Mouse (Mus musculus) T-helper 17 cell (primary cell): Measurements from ENCODE around the gene Apobr.

ENCODE experiments used
- in situ Hi-C, 2 experiments: fragments of 300-600 bp; cut with MboI, MseI; formaldehyde crosslinking; loops; 1 replicate in 1 of 2; 2 replicates in 1 of 2; pipeline ENCODE4 v1.15.1; 2025; ENCODE audit warnings: high pct_unique_total_duplicates in 2 of 2

Apobr gene

DNA sequence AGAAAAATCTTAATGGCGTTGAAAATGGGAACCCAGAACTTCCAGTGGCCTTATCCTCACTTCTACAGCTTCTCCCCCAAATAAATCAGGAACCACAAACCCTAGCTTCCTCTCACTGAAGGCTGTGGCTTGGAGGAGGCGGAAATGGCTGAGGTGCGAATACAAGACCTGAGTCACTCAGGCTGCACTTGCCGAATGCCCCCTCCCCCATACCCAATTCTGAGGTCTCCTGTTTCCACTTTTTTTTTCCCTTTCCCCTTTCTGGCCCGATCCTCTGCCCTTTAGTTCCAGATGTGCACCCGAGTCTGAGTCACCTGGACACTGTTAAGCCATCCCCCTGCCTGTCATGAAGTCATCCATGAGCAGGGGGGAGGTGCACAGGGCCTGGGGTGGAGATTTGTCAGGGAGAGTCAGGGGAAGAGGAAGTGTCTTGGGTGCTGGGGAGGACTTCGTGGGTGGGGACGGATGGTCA, at the start of gene Apobr:
Gene Apobr (plus strand): TSS at position 437 of the 472 bp plus-strand sequence.
- in situ Hi-C loops, result loop anchor here in 1 of 2 experiments (10.0 kb wide), 1 partner anchor 1940 kb away; the partner anchor contains the start of gene Bag3

DNA sequence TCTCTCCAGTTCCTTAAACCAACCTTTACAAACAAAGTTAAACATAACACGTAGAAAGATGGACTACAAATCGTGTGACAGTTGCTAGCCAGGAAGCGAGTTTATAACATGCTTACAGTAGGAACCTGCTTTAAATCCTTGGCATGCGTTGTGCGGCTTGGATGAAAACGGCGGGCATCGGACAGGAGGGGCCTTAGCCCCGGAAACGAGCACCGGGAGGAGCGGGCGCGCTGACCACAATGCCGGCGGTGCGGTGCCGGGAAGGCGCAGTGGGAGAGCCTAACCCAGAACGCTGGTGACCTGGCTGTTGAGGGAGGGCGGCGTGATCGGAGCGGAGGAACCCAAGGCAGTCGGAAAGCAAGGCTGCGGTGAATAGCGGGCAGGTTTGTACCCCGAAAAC, 49.0 kb upstream of the Apobr start:
- in situ Hi-C loops, result no loop called here

DNA sequence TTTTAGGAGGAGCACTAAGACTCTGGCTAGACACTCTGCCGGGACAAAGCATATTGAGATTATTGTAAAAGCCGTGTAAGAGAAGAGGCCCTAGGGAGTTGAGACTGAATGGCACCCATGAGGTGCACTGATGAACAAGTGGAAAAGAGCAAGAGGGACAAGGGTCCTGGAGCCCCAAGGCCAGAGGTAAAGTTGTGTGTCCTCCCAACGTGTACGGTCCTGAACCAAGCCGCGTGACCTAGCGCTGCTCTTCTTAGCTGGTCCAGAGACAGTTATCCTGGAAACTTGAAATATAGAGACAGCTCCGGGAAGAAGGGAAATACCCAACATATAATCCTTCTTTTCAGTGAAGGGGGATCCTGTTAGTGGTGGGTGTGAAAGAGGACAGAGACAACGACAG, 48.3 kb upstream of the Apobr start:
- in situ Hi-C loops, result no loop called here

DNA sequence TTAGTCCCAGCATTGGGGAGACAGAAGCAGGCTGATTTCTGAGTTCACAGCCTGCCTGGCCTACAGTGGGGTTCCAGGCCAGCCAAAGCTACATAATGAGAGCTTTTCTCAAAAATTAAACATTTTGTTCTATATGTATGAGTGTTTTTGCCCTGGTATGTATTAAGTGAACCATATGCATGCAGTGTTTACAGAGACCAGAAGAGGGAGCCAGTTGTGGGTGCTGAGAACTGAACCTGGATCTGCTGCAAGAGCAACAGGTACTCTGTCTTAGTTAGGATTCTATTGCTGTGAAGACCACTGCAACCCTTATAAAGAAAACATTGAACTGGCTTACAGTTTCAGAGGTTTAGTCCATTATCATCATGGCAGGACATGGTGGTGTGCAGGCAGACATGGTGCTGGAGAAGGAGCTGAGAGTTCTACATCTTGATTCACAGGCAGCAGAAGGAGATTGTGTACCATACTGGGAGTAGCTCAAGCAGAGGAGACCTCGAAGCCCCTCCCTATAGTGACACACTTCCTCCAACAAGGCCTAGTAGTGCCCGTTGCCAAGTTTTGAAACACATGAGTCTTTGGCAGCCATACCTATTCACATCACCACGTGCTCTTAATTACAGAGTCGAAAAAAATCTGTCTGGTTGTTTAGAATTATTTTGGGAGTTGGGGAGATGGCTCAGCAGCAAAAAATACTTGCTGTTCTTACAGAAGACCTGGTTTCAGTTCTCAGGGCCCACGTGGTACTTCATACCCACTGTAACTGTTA, 46.7 kb upstream of the Apobr start:
- in situ Hi-C loops, result no loop called here

DNA sequence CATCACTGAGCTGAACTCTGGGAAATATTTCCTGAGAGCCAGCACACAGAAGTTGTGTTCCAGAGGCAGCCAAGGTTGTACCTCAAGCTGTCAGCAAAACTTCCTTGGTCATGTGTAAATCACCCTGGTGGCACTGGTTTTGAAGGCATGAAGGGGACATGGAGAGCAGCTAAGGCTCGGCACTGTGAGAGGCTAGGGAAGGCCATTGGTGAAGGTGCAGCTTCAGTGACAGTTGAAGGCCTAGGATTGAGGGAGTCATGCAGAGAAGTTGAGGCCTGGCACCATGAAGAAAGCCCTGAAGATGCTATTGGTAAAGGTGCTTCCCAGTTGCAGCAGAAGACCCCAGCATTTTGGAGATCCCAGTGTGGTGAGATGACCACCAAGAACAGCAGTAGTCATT, 43.1 kb upstream of the Apobr start:
- in situ Hi-C loops, result no loop called here

DNA sequence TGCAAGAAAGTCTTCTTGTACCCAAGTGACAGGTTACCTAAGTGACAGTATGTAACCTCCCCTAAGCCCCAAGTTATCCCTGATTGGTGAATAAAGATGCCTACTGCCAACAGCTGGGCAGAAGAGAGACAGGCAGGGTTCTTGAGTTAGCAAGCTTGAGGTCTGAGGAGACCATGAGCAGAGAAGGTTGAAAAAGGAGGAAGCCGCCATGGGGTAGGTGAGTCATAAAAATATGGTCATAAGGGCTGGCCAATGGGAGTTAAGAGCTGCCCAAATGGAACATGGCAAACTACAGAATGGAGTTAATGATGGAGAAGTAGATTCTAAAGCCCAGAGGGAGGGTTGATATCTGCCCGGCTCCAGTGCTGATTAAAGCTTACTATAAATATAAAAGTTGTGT, 39.1 kb upstream of the Apobr start:
- in situ Hi-C loops, result loop anchor here in 1 of 2 experiments (5.0 kb wide), 1 partner anchor 53 kb away; no protein-coding TSS in a partner anchor

DNA sequence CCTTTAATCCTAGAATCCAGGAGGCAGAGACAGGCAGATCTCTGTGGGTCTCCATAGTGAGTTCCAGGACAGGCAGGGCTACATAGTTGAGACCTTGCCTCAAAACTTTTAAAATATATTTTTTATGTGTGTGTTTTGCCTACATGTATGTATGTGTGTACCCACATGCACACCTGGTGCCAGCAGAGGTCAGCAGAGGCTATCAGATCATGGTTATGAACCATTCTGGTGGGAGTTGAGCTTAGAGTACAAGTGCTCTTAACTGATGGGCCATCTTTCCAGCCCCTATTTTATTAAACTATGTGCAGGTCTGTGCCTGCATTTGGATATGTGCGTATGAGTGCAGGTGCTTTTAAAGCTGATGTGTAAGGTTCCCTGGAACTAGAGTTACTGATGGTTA, 29.9 kb upstream of the Apobr start:
- in situ Hi-C loops, result loop anchor here in 1 of 2 experiments (5.0 to 25.0 kb wide), 2 partner anchors 778 to 983 kb away; no protein-coding TSS in a partner anchor

DNA sequence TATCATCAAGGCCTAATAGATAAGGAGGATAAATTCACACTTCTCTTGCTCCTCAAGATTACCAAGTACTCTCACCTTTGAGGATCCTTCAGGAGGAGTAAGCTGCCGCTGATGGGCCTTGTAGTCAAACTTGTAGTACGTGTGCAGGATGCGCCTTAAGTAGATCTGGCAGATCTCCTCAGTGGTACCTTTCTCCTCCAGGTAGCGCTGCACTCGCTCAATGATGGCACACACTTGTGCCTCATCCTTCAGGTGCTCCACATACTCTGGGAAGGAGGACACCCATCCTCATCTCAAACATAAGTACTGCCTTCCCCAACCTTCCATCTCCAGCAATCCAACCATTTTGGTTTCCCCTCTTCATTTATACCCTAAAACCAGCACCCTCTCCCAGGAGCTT, 28.1 kb upstream of the Apobr start:
- in situ Hi-C loops, result loop anchor here in 1 of 2 experiments (5.0 to 25.0 kb wide), 2 partner anchors 776 to 981 kb away; no protein-coding TSS in a partner anchor

DNA sequence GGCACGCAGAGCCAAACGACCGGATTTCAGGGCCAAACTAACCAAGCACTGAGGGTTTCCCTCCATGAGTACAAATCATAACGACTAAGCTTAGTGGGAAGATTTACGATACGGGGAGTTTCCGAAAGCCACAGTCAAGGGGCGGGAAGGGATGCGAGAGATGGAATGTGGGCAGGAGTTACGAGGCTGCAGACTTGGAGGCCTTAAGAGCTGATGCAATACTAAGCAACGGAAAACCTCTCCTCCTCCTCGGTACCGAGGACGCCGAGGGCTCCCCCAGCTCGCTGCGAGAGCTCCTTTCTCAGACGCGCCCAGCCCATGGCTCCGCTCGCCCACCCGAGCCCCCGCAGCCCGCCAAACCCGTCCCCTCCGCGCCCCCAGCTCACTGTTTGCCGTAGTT, 19.0 kb upstream of the Apobr start:
- in situ Hi-C loops, result loop anchor here in 1 of 2 experiments (25.0 kb wide), 1 partner anchor 972 kb away; no protein-coding TSS in a partner anchor

DNA sequence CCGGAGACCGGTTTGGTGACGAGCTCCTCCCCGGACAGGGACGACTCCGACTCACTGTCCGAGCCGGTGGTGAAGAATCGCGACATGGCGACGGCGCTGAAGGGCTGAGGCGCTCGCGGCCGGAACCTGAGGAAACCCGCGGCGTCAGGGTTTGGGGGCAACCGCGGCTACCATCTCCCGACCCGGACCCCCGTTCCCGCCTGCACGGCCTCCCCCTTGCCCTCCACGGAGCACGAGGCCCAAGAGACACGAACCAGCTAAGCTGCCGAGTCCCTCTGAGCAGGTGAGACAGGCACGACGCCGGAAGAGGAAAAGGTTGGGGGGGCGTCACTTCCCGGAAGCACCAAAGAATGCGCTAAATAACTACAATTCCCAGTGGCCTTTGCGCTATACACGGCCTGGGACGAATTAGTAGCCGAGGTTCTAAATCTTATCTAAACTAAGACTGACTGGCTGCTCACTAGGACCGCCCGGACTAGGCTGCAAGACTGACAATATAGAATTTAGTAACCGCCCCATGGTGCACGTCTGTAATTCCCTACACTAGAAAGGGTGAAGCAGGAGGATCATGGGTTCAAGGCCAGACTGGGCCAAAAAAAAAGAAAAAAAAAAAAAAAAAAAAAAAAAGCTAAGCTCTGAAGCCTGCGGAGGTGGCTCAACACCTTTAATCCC, 18.5 kb upstream of the Apobr start, which contains the start of gene Eif3c:
Gene Eif3c (minus strand): TSS at position 318 of the 672 bp plus-strand sequence.
- in situ Hi-C loops, result loop anchor here in 1 of 2 experiments (25.0 kb wide), 1 partner anchor 971 kb away; no protein-coding TSS in a partner anchor

DNA sequence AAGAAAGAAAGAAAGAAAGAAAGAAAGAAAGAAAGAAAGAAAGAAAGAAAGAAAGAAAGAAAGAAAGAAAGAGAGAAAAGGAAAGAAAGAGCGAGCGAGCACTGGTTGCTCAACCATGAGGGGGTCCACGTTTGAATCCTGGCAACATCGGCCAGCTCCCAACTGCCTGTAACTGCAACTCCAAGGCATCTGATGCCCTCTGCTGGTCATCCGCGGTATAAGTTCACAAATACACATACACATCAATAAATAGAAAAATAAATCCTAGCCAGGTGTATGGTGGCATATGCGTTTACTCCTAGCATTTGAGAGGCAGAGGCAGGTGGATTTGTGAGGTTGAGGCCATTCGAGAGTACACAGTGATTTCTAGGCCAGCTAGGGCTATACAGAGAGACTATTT, 7.8 kb upstream of the Apobr start:
- in situ Hi-C loops, result loop anchor here (5.0 to 10.0 kb wide), 2 partner anchors 58 to 60 kb away; partner anchors contain the start of gene Nupr1 (in 1 of the 2)

DNA sequence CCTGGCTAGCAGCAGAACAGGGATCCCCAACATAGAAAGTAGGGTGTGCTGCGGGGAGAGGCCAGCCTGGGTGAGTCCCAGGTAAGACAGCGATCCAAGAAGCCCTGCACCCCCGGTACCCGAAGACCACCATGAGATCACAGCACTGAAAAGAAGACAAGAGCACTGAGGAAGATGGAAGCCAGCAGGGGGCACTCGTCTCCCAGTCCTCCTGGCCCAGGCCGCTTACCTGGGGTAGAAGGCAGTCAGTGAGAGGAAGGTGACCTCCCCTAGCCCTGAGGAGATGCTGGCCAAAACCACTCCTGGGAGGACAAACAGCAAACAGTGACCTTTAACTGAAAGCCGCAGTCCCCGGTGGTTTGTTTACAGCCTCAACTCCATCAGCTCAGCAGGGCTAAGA, 5.6 kb upstream of the Apobr start:
- in situ Hi-C loops, result loop anchor here (5.0 to 10.0 kb wide), 2 partner anchors 56 to 58 kb away; partner anchors contain the start of gene Nupr1 (in 1 of the 2)

DNA sequence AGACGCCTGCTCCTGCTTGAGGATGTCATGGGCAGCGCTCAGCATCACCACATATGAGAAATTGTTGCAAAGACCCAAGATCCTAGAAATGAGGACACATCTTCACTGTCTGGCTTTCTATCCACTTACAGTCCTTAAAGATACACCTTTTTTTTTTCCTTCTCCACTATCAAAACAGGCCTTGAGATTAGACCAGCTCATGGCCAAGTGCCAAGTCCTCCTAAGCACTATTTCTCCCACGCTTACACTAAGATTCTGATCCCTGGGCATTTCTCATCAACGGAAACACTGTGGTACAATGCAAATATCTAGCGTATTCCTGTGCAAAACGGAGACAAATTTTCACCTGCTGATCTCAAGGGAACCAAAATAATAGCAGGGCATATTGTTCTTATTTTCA, 3.1 kb upstream of the Apobr start:
- in situ Hi-C loops, result loop anchor here in 1 of 2 experiments (10.0 kb wide), 1 partner anchor 1943 kb away; the partner anchor contains the start of gene Bag3

DNA sequence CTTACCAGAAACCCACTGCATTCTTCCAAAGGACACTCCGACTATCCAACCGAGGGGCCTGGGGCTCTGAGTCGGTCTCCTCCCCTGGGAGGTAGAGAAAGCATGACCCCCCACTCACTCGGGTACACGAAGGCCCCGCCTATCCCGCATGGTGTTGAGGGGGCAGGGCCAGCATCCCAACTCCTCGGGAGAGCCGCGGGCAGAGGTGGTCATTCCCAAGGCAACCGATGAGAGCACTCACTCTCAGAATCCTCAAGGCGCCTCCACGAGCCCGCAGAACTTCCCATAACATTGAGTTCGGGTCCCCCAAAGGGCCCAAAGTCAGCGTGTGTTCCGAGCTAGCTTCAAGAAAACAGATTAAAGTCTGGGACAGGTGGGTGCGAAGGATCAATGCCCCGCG, 2.0 kb upstream of the Apobr start:
- in situ Hi-C loops, result loop anchor here in 1 of 2 experiments (10.0 kb wide), 1 partner anchor 1942 kb away; the partner anchor contains the start of gene Bag3

DNA sequence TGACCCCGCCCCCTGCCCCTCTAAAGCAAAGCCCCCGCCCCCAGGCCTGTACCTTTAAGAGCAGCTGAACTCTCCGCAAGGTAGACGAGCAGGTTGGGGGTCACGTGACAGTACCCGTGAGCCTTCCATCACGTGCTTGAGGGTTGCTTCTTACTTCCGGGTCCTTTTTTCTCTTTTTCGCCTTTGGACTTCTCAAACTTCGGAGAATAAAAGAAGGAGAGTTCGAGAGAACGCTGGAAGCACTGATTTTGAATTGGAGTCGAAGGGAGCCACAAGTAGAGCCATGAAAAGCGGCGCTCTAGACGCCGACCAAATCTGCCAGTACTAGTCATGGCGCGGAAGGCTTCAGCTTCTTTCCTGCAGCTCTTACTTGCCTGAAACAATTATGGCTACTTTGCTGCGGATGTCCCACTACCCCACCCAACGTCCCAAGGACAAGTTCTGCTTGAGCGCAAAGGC, 1.5 kb upstream of the Apobr start:
- in situ Hi-C loops, result loop anchor here in 1 of 2 experiments (10.0 kb wide), 1 partner anchor 1942 kb away; the partner anchor contains the start of gene Bag3

DNA sequence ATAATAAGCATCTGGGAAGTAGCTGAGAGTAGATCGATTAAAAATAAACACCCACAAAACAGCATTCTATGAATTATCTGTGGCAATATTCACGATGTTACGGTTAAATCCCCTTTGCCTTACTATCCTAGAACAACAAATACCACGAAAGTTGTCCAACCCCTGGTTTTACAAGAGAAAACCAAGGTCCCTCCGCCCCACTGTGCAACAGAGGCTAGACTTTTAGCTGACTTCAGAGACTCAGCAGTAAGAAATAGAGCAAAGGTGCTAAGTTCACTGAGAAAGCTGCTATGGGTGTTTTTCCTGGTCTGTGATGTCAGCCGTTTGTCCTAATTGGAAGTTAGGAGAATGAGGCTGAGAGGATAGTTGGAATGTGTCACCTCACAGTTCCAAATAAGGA, 981 bp upstream of the Apobr start:
- in situ Hi-C loops, result loop anchor here in 1 of 2 experiments (10.0 kb wide), 1 partner anchor 1941 kb away; the partner anchor contains the start of gene Bag3

DNA sequence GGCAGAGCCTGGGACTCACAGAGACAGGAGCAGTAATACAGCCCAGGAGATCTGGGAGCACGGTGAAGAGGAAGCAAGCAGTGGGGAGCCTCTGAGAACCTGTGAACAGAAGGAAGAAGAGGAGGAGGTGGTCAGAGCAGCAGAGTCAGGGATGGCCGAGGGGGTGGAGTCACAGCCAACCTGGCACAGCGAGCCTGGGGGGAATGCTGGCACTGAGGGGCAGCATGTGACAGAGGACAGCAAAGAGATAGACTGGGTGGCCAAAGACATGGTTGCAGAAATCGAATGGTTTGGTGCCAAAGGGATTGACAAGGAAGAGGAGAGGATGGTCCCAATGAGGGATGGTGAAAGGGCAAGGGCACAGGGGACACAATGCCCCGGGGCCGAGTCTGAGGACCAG, 975 bp downstream of the Apobr start, which contains the start of gene Cln3:
Gene Cln3 (minus strand): TSS at position 101 of the 400 bp plus-strand sequence.
- in situ Hi-C loops, result loop anchor here in 1 of 2 experiments (10.0 kb wide), 1 partner anchor 1939 kb away; the partner anchor contains the start of gene Bag3

DNA sequence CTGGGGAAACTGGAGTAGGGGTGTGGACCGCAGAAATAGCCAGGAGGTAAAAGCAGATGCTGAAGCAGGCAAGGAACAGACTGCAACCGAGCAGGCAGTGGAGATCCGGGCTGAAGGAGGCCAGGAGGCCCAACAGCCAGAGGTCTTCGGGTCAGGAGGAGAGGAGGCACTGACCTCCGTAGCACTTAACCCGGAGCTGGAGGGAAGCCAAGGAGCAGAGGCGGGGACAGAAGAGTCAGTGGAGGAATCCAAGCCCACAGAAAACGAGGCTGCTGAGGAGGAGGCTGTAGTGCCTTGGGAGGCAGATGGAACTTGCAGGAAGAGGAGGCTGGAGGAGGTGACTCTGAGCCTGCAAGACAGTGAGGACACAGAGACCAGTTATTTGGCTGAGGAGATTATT, 2.1 kb downstream of the Apobr start:
- in situ Hi-C loops, result loop anchor here in 1 of 2 experiments (10.0 kb wide), 1 partner anchor 1938 kb away; the partner anchor contains the start of gene Bag3

DNA sequence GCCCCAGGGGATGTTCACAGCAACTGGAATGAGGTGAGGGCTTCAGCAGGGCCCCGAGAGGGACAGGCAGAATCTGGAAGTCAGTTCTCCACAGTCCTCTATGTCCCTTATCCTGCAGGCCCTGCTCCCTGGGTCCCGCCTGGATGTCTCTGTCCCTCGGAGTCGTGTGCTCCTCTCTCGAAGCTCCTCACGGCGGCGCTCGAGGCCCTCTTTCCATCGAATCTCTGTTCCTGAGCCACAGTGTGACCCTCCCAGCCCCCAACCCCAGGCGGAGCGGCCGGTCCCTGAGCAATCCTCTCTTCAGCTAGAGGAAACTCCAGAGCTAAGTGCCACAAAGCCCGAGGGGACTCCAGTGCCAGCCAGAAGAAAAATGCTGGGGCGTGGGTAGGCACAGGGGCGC, 3.0 kb downstream of the Apobr start:
- in situ Hi-C loops, result loop anchor here in 1 of 2 experiments (10.0 kb wide), 1 partner anchor 1937 kb away; the partner anchor contains the start of gene Bag3

DNA sequence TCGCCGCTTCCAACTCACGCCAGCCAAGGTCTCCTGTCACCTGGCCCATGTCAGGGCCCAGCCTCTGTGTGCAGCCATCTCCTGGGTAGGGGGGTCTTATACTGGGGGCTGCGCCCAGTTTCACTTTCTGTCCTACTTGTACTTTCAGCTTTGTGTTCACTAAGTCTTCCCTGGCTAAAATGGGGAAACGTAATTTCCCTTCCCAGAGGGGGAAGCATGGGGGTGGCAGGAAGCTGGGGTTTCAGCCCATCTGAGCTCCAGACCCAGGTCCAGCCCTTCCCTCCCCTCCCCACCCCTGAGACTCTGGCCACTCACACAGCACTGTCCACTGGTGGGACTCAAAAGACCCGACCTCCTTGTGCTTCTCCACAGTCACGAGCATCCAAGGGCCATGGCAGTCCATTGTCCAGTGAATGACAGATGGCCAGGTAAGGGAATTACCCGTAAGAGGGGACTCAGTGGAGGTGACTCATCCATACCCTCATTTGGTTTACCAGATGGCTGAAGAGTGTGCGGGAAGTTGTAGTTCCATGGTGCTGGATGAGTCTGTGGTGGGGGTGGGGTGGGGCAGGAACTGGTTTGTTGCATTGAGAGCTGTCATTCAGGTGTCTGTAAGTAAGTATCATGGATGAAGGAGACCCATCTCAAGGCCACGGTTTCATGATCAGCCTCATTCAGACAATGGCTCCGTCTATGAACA, 10.3 kb downstream of the Apobr start, which contains the start of gene Il27:
Gene Il27 (minus strand): TSS at position 80 of the 700 bp plus-strand sequence.
- in situ Hi-C loops, result no loop called here
